Mouse (Mus musculus): ENCODE results near the gene Nipsnap3b.

The Nipsnap3b gene

GRCm38 (mm10) chr4:53011732-53012361 is at the start of gene Nipsnap3b:
TSS of gene Nipsnap3b (plus strand) at chr4:53011880.
- peak; percentile 88 for DNase-seq (ENCODE audit: low read depth, low spot score)

GRCm38 (mm10) chr4:52964247-52964646 is 47.4 kb upstream of the Nipsnap3b start, which contains the start of gene Olfr270:
TSS of gene Olfr270 (plus strand) at chr4:52964547.
- DNase-seq (ENCODE audit: low read depth, low spot score): no peak

GRCm38 (mm10) chr4:52985216-52985615 is 26.5 kb upstream of the Nipsnap3b start:
- DNase-seq (ENCODE audit: low read depth, low spot score): peak; percentile 9

- DNase-seq (ENCODE audit: low read depth, low spot score): no peak
Observed at GRCm38 (mm10) chr4:52986266-52986665, 25.4 kb upstream of the Nipsnap3b start.

GRCm38 (mm10) chr4:52989248-52989647 is 22.4 kb upstream of the Nipsnap3b start, which contains the start of gene Nipsnap3a:
TSS of gene Nipsnap3a (plus strand) at chr4:52989272.
- no peak for DNase-seq (ENCODE audit: low read depth, low spot score)

GRCm38 (mm10) chr4:52999449-52999848 is 12.2 kb upstream of the Nipsnap3b start:
- no peak for DNase-seq (ENCODE audit: low read depth, low spot score)

GRCm38 (mm10) chr4:53000154-53000553 is 11.5 kb upstream of the Nipsnap3b start:
- DNase-seq (ENCODE audit: low read depth, low spot score): no peak

GRCm38 (mm10) chr4:53009183-53009582 is 2.5 kb upstream of the Nipsnap3b start:
- no peak for DNase-seq (ENCODE audit: low read depth, low spot score)

GRCm38 (mm10) chr4:53009871-53010270 is 1.8 kb upstream of the Nipsnap3b start:
- no peak for DNase-seq (ENCODE audit: low read depth, low spot score)

GRCm38 (mm10) chr4:53014421-53014820 is 2.7 kb downstream of the Nipsnap3b start:
- no peak for DNase-seq (ENCODE audit: low read depth, low spot score)

GRCm38 (mm10) chr4:53015024-53015423 is 3.3 kb downstream of the Nipsnap3b start:
- no peak for DNase-seq (ENCODE audit: low read depth, low spot score)

GRCm38 (mm10) chr4:53018392-53018791 is 6.7 kb downstream of the Nipsnap3b start:
- DNase-seq (ENCODE audit: low read depth, low spot score): no peak

GRCm38 (mm10) chr4:53023189-53023925 is 11.7 kb downstream of the Nipsnap3b start:
- DNase-seq (ENCODE audit: low read depth, low spot score): no peak

GRCm38 (mm10) chr4:53024397-53024796 is 12.7 kb downstream of the Nipsnap3b start:
- DNase-seq (ENCODE audit: low read depth, low spot score): no peak

- no peak for DNase-seq (ENCODE audit: low read depth, low spot score)
Observed at GRCm38 (mm10) chr4:53027811-53028210, 16.1 kb downstream of the Nipsnap3b start.

- DNase-seq (ENCODE audit: low read depth, low spot score): no peak
Observed at GRCm38 (mm10) chr4:53030326-53030948, 18.8 kb downstream of the Nipsnap3b start.

GRCm38 (mm10) chr4:53043819-53044218 is 32.1 kb downstream of the Nipsnap3b start:
- DNase-seq (ENCODE audit: low read depth, low spot score): no peak

GRCm38 (mm10) chr4:53045807-53046206 is 34.1 kb downstream of the Nipsnap3b start:
- no peak for DNase-seq (ENCODE audit: low read depth, low spot score)

- no peak for DNase-seq (ENCODE audit: low read depth, low spot score)
Observed at GRCm38 (mm10) chr4:53046238-53047022, 34.8 kb downstream of the Nipsnap3b start.

GRCm38 (mm10) chr4:53062301-53063008 is 50.8 kb downstream of the Nipsnap3b start:
- no peak for DNase-seq (ENCODE audit: low read depth, low spot score)

All from retina, adult 2 months (tissue).